ENCODE assay signal across 15 mouse cellular contexts in genomic region chr7:92802158-92802557, GRCm38 (mm10).
"Had no signal": no experiment of that assay in that cellular context is flagged by ENCODE, and none has a peak within 500 bp of the region (broad histone marks: within the 10 kb centered on the region; RNA-seq: fewer than 3 reads in every experiment).

No protein-coding gene starts in this region.

- H3K4me3 ChIP-seq: neural tube, embryonic 13.5 days; neural tube, embryonic 15.5 days; stomach, embryonic 15.5 days had no signal

- H3K27me3 ChIP-seq: neural tube, embryonic 13.5 days; neural tube, embryonic 15.5 days; stomach, embryonic 15.5 days had no signal

- H3K4me1 ChIP-seq: stomach, embryonic 15.5 days had no signal

- H3K9me3 ChIP-seq: neural tube, embryonic 13.5 days; neural tube, embryonic 15.5 days; stomach, embryonic 15.5 days had no signal

- H3K36me3 ChIP-seq: neural tube, embryonic 13.5 days; neural tube, embryonic 15.5 days; stomach, embryonic 15.5 days had no signal

- DNase-seq: retina, postnatal 1 day; right cerebral cortex, adult 18-20 months; right cerebral cortex, postnatal 14 days; right cerebral cortex, postnatal 25 days; right cerebral cortex, postnatal 4 days; spleen, adult 18-20 months; thymus, adult 18-20 months; thymus, adult 2 months; thymus, postnatal 14 days; thymus, postnatal 25 days; thymus, postnatal 36 days; thymus, postnatal 4 days had no signal

- H3K27ac ChIP-seq: neural tube, embryonic 13.5 days; neural tube, embryonic 15.5 days; stomach, embryonic 15.5 days had no signal

- H3K9ac ChIP-seq: neural tube, embryonic 13.5 days; neural tube, embryonic 15.5 days; stomach, embryonic 15.5 days had no signal

- H3K4me2 ChIP-seq: neural tube, embryonic 13.5 days; neural tube, embryonic 15.5 days; stomach, embryonic 15.5 days had no signal
